Mouse (Mus musculus): Measurements from ENCODE around the gene Dchs2.

GRCm38 (mm10) chr3:83128449-83128922, 738 bp downstream of the Dchs2 start:
- TF ChIP-seq CTCF (IDR thresholded peaks at IDR 0.05; ENCODE audit: low read depth, low read length), result no peak
- no peak for TF ChIP-seq POLR2A (IDR thresholded peaks at IDR 0.05; ENCODE audit: borderline replicate concordance, low read depth, low read length)
